Mouse (Mus musculus) embryo, embryonic 10 days (tissue): ENCODE data around the gene Ugt1a7c.

Experiments used
- DNase-seq: peaks from one replicate; pipeline ENCODE4 v3.0.0-alpha.2; 2015; ENCODE audit warnings: low spot score

Gene Ugt1a7c

DNA sequence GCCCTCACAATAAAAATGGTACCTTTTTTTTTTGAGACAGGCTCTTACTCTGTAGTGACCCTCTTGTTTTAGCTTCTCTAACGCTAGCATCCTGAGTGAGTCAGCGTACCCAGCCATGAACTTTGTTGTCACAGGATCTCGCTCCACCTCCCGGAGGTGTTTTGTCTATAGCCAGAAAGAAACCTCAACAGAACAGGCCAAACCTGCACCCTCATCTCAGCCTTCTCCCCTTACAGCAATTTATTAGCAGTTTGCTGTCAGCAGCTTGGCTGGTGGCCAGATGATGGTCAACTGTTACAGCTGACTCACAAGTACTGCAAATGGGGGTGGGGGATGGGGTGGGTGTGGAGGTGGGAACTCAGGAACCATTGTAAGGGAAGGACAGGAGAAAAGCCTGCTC is 167.4 kb downstream of the Ugt1a7c start:
- DNase-seq, result no peak

DNA sequence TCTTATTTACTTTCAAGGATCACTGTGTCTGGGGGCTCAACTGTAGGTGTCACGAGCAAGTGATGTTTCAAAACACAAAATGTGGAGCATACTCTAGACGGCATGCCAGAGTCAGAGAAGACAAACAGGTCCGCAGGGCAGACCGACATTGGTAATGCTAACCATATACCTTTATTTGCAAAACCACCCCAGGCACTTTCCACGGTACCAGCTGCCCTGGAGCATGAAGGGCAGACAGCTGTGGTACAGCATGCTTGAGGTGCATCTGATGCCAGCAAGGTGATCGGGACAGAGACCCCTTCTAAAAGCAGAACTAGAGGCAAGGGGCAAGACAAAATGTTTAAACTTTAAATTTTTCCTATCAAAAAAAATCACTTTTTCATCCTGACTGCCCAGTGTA is 168.1 kb downstream of the Ugt1a7c start:
- no peak for DNase-seq

DNA sequence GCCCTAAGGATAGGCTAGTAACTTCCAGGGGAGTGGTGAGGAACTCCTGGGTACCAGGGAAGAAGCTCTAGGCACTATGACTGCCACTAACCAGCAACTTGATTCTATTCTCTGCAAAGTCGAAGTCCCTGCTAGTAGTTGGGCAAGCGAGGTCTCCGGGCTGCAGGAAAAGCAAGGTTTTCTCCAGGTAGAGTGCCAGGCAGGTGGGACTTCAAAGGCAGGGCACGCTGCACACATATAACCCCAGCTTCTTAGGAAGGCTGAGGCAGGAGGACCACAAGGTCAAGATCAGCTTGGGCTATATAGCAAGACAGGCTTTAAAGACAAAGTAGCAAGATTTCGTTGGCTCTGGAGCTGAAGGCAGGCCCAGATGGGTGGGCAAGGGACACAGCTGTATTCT is 168.9 kb downstream of the Ugt1a7c start:
- no peak for DNase-seq

DNA sequence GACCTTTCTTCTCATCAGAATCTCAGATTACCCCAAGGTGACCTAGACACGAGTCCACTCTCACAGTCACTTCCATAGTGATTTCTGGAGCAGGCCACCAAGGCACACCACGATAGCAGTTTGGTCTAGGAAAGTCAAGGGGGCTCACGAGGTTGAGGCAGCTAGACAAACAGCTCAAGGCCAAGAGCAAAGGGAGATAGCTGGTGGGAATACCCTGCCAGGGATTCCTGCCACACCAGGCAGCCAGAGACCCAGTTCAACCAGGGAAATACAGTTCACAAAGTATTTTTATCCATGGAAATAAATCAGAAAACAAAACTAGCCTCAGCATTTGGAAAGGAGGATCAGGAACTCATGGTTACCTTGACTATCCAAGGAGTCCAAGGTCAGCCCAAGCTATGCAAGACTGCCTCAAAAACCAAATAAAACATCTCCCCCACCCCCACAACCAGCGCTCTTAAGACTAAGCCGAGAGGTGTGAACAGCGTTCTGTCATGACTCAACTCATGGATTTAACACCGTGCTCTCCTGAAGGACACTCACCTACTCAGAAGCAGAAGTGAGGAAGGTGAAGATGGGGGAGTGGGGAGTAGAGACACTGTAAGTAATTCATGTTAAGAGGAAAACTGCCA is 169.5 kb downstream of the Ugt1a7c start:
- no peak for DNase-seq

DNA sequence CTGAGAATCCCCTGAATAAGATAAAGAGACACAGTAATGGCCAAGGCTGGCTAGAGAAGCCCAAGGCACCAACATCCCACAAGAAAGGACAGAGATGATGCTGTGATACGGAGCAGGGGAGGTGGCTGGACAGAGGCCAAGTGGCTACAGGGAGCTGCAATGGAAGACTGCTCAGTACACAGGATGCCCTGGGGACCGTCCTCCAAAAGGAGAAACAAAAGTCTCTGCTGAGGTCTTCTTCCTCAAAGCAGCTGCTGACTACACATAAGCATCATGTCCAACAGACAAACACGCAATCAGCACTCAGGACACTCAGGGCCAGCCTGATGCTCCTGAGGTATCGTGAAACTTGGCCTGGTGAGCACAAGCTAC is 170.0 kb downstream of the Ugt1a7c start:
- no peak for DNase-seq

DNA sequence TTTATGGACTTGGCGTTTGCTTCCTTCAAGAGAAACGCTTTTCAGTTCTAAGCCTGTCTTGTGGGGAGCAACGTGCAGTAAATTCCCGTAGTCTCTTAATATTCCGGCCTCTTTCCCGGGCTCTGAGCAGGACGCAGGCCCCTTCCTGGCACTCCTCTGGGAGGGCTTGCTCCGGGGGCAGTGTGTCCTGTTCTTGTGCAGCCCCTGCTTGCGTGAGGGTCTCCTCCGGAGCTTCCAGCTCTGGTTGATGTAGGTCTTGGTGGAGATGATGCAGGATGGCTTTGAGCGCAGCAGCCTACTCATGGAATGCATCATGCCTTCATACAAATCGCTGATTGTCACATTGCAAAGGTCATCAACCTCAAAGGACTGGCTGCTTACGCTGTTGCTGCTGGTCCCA is 171.3 kb downstream of the Ugt1a7c start:
- no peak for DNase-seq

DNA sequence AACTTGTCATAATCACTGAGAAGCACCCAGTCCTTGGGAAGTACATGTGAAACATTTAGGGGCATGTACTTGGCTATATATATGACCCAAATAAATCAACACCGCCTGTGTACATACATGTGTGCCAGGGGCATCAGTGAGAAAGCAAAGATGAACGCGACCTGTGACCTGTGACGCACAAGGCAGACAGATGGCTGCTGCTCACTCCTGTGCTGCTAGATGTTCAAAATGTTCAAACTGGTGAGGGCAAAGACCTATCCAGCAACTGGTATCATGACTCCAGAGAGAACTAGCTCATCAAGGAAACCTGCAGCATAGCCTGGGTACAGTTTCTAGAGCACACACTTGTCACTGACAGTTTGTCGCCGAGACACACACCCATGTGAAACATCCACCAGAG is 172.6 kb downstream of the Ugt1a7c start:
- no peak for DNase-seq

DNA sequence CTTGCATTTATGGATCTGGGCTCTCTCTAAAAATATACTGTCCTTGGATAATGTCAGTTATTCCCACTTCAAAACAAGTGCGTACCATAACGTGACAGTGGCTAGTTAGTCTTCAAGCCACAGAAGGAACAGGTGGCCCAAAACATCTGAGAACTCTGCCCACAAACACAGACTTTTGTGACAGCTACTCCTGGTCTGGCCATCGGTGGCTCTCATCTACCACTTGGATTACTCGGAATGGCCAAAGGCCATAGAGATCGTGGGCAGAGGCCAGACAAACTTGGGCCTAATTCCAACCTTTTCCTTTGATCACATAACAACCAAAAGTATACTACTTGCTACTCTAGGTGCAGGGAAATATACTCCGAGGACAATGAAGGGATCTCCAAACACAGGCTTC is 173.2 kb downstream of the Ugt1a7c start:
- DNase-seq, result no peak
